ENCODE assay signal across 8 mouse cellular contexts in genomic region chr1:131137717-131138118, GRCm38 (mm10). TPM values are rescaled to one million over a fixed set of nuclear protein-coding genes. Genes with fewer than 3 reads are reported as not detected.
DNase-seq lines count a peak whose midpoint lies in the region; ATAC-seq and TF ChIP-seq lines count a peak whose summit lies in the region.

No protein-coding gene starts in this region.

- peaks cover 18% of the 10 kb centered on the region for H3K4me1 ChIP-seq in spleen, adult 2 months (ENCODE audit: control insufficient read depth, insufficient read depth, insufficient read length)
- H3K4me1 ChIP-seq in hindbrain, embryonic 12.5 days = peaks cover 33% of the 10 kb centered on the region
- peaks cover 45% of the 10 kb centered on the region for H3K4me1 ChIP-seq in midbrain, embryonic 10.5 days

- DNase-seq in gastrocnemius, adult 2 months = no peak
- no peak for DNase-seq in gastrocnemius, postnatal 36 days
- peak in 1 of 2 experiments; percentile 17 for DNase-seq in spleen, adult 2 months (ENCODE audit: low read depth in 1 of 2, low spot score in 2 of 2)
- DNase-seq in spleen, adult 12 weeks (ENCODE audit: low spot score) = no peak
- no peak for DNase-seq in midbrain, embryonic 10.5 days (ENCODE audit: low spot score)
- no peak for DNase-seq in adipocyte (ENCODE audit: low spot score)
- no peak for DNase-seq in left cerebral cortex, postnatal 10 days (ENCODE audit: extremely low spot score in 1 of 2, low spot score in 2 of 2)

- H3K4me2 ChIP-seq in hindbrain, embryonic 12.5 days (replicated peaks) = peak overlapping the region; percentile 61

- WGBS in spleen, adult 2 months = under 1% methylated on average over 36 of the region's 36 CpGs
- WGBS in hindbrain, embryonic 12.5 days = 0% methylated on average over 36 of the region's 36 CpGs
- WGBS in midbrain, embryonic 10.5 days = under 1% methylated on average over 34 of the region's 36 CpGs

- H3K9ac ChIP-seq in hindbrain, embryonic 12.5 days = peak overlapping the region; percentile 76

- intact Hi-C loops in gastrocnemius, adult 2 months (cut with DNase I) = loop anchor here (10.0 kb wide), 1 partner anchor 263 kb away; no protein-coding TSS in a partner anchor
- intact Hi-C loops in gastrocnemius, postnatal 36 days (cut with DNase I) = no loop called here
- intact Hi-C loops in left cerebral cortex, postnatal 10 days (cut with DNase I) = no loop called here

- no peaks in the 10 kb centered on the region for H3K27me3 ChIP-seq in spleen, adult 2 months (ENCODE audit: control insufficient read depth, insufficient read depth, low read length)
- no peaks in the 10 kb centered on the region for H3K27me3 ChIP-seq in hindbrain, embryonic 12.5 days
- no peaks in the 10 kb centered on the region for H3K27me3 ChIP-seq in midbrain, embryonic 10.5 days (ENCODE audit: low read depth, poor library complexity, severe bottlenecking)

- no peaks in the 10 kb centered on the region for H3K9me3 ChIP-seq in hindbrain, embryonic 12.5 days (replicated peaks)
- no peaks in the 10 kb centered on the region for H3K9me3 ChIP-seq in midbrain, embryonic 10.5 days (replicated peaks)

- no peak for TF ChIP-seq POLR2A in spleen, adult 2 months (IDR thresholded peaks at IDR 0.05; ENCODE audit: low read depth, low read length)

- peak; percentile 91 for ATAC-seq in hindbrain, embryonic 12.5 days (ENCODE audit: low FRiP score)

- H3K4me3 ChIP-seq in gastrocnemius, adult 2 months = peak overlapping the region; percentile 89
- H3K4me3 ChIP-seq in spleen, adult 2 months (ENCODE audit: extremely low read depth, insufficient read depth, insufficient read length) = peak overlapping the region; percentile 85
- peak overlapping the region; percentile 88 for H3K4me3 ChIP-seq in hindbrain, embryonic 12.5 days
- H3K4me3 ChIP-seq in midbrain, embryonic 10.5 days = peak overlapping the region; percentile 87

- 0 out of 2 replicates have a peak overlapping the region, but pooled peaks have one; percentile 46 for H3K27ac ChIP-seq in gastrocnemius, adult 2 months
- H3K27ac ChIP-seq in spleen, adult 2 months (ENCODE audit: insufficient read depth, low read length) = no peak overlapping the region
- peak overlapping the region; percentile 93 for H3K27ac ChIP-seq in hindbrain, embryonic 12.5 days
- peak overlapping the region; percentile 98 for H3K27ac ChIP-seq in midbrain, embryonic 10.5 days (replicated peaks)

- no peaks in the 10 kb centered on the region for H3K36me3 ChIP-seq in spleen, adult 2 months (ENCODE audit: control insufficient read depth, insufficient read depth, low read length)
- 0 out of 2 replicates have a peak, but pooled peaks cover 3% of the 10 kb centered on the region for H3K36me3 ChIP-seq in hindbrain, embryonic 12.5 days
- peaks cover 29% of the 10 kb centered on the region for H3K36me3 ChIP-seq in midbrain, embryonic 10.5 days

- no peak for TF ChIP-seq CTCF in gastrocnemius, adult 2 months (IDR thresholded peaks at IDR 0.05)
- no peak for TF ChIP-seq CTCF in spleen, adult 2 months (IDR thresholded peaks at IDR 0.05; ENCODE audit: extremely low read depth, insufficient read depth, insufficient read length, insufficient replicate concordance)

RNA-seq across cellular contexts. Expression of gene Dyrk3, which starts 0.4 kb away (rescaled TPM):
- not detected for total RNA-seq in gastrocnemius, adult 2 months (2021)
- total RNA-seq in gastrocnemius, postnatal 36 days (2021) = not detected
- polyA plus RNA-seq in spleen, adult 2 months (2012; rRNA removed) = 3.6 and 4.6 TPM in 2 replicates
- polyA plus RNA-seq in hindbrain, embryonic 12.5 days (2016; fragmentation: Nextera tagmentation; extraction: Ambion mirVana) = 14.1 and 14.3 TPM in 2 replicates
- 15.4 and 18.1 TPM in 2 replicates for polyA plus RNA-seq in midbrain, embryonic 10.5 days (2016; fragmentation: Nextera tagmentation; extraction: Ambion mirVana)
- 10 to 100 TPM in 1 of 2 experiments, 1 to 10 TPM in 1; 9.9 to 11.3 TPM for total RNA-seq in left cerebral cortex, postnatal 10 days (2021)

RNA-seq across cellular contexts. Expression of gene Eif2d, which starts 15.3 kb away (rescaled TPM):
- 10 to 100 TPM; 26.2 to 29.2 TPM for total RNA-seq in gastrocnemius, adult 2 months (2021)
- 10 to 100 TPM; 25.9 to 29.5 TPM for total RNA-seq in gastrocnemius, postnatal 36 days (2021)
- 17.4 and 19.6 TPM in 2 replicates for polyA plus RNA-seq in spleen, adult 2 months (2012; rRNA removed)
- 53.1 and 55.5 TPM in 2 replicates for polyA plus RNA-seq in hindbrain, embryonic 12.5 days (2016; fragmentation: Nextera tagmentation; extraction: Ambion mirVana)
- polyA plus RNA-seq in midbrain, embryonic 10.5 days (2016; fragmentation: Nextera tagmentation; extraction: Ambion mirVana) = 60.5 and 62.6 TPM in 2 replicates
- total RNA-seq in left cerebral cortex, postnatal 10 days (2021) = 10 to 100 TPM; 37.9 to 39.6 TPM

RNA-seq across cellular contexts. Expression of gene Mapkapk2, which starts 40.1 kb away (rescaled TPM):
- 100 to 1,000 TPM; 203 to 251 TPM for total RNA-seq in gastrocnemius, adult 2 months (2021)
- 100 to 1,000 TPM; 214 to 237 TPM for total RNA-seq in gastrocnemius, postnatal 36 days (2021)
- polyA plus RNA-seq in spleen, adult 2 months (2012; rRNA removed) = 55.3 and 72.5 TPM in 2 replicates
- polyA plus RNA-seq in hindbrain, embryonic 12.5 days (2016; fragmentation: Nextera tagmentation; extraction: Ambion mirVana) = 50.3 and 52.4 TPM in 2 replicates
- polyA plus RNA-seq in midbrain, embryonic 10.5 days (2016; fragmentation: Nextera tagmentation; extraction: Ambion mirVana) = 50.9 and 55.7 TPM in 2 replicates
- 10 to 100 TPM; 26.8 to 31.1 TPM for total RNA-seq in left cerebral cortex, postnatal 10 days (2021)

Comparison
In these comparisons a context has a peak if more than half of its experiments do, and no peak if none do; other contexts are left out.
1. RNA of gene Dyrk3, which starts 0.4 kb away (total RNA-seq): 9.9 to 11.3 TPM in left cerebral cortex, postnatal 10 days; not detected in gastrocnemius, postnatal 36 days and not detected in gastrocnemius, adult 2 months; every median in the first group is over 4 times any median in the second.
2. RNA of gene Mapkapk2, which starts 40.1 kb away (total RNA-seq): 203 to 251 TPM in gastrocnemius, adult 2 months and 214 to 237 TPM in gastrocnemius, postnatal 36 days; 26.8 to 31.1 TPM in left cerebral cortex, postnatal 10 days; every median in the first group is over 4 times any median in the second.
3. Peak in every context shown above with its lines, with median percentiles within 50 percentile points of each other: H3K4me3 ChIP-seq.